Mouse (Mus musculus) hindbrain, embryonic 12.5 days (tissue): ENCODE data around the gene Slc35e3. TPM values are rescaled to one million over a fixed set of nuclear protein-coding genes. Genes with fewer than 3 reads are reported as not detected.
"Not testable (repeated sequence)": the region's sequence is repeated elsewhere in the genome, so short reads cannot be mapped to it uniquely, and the experiment has no call there.

ENCODE experiments used
- ATAC-seq: fragments of 200-750 bp; cut with Nextera tagmentation; 2 replicates; pipeline ENCODE4 v1.8.0; 2017; ENCODE audit warnings: moderate TSS enrichment; ENCODE audit not compliant: low FRiP score
- H3K27ac ChIP-seq: fragments of 300-500 bp; sonication (generic); 2 replicates; pipeline ENCODE4 v1.5.1; 2016; ENCODE audit warnings: mild to moderate bottlenecking
- H3K27me3 ChIP-seq: fragments of 300-500 bp; sonication (generic); 2 replicates; pipeline ENCODE4 v1.6.1; 2016; ENCODE audit warnings: mild to moderate bottlenecking
- H3K36me3 ChIP-seq: fragments of 300-500 bp; sonication (generic); 2 replicates; pipeline ENCODE4 v1.6.1; 2016; ENCODE audit warnings: mild to moderate bottlenecking
- H3K4me1 ChIP-seq: fragments of 300-500 bp; sonication (generic); 2 replicates; pipeline ENCODE4 v1.6.1; 2016
- H3K4me2 ChIP-seq: fragments of 300-500 bp; sonication (generic); replicated peaks from 2 replicates; pipeline ENCODE4 v1.6.1; 2016; ENCODE audit warnings: mild to moderate bottlenecking
- H3K4me3 ChIP-seq: fragments of 300-500 bp; sonication (generic); 2 replicates; pipeline ENCODE4 v1.5.1; 2016; ENCODE audit warnings: mild to moderate bottlenecking
- H3K9ac ChIP-seq: fragments of 300-500 bp; sonication (generic); 2 replicates; pipeline ENCODE4 v1.6.1; 2016; ENCODE audit warnings: mild to moderate bottlenecking, moderate library complexity
- H3K9me3 ChIP-seq: fragments of 300-500 bp; sonication (generic); replicated peaks from 2 replicates; pipeline ENCODE4 v1.6.1; 2016; ENCODE audit warnings: mild to moderate bottlenecking
- WGBS: fragments of 180-500 bp; shearing (Covaris S2); methylation state at CpG from one replicate; pipeline ENCODE4 v1.1.7; 2016; 5-methylcytosine and 5-hydroxymethylcytosine counted together
- polyA plus RNA-seq: library from polyadenylated mRNA; unstranded; fragments of >200 nt; fragmentation: Nextera tagmentation; extraction: Ambion mirVana; gene quantifications from 2 replicates; pipeline ENCODE4 v1.2.1, GENCODE M21; 2016

Slc35e3 gene
- polyA plus RNA-seq, 1 experiment from 2014 or later, result 40.2 TPM

- no peak overlapping the region for H3K27ac ChIP-seq
These were observed 27.7 kb downstream of the Slc35e3 start for GRCm38 (mm10) chr10:117718161-117719119.

GRCm38 (mm10) chr10:117717583-117717982 is 28.6 kb downstream of the Slc35e3 start:
- H3K9me3 ChIP-seq, result no peaks in the 10 kb centered on the region
- no peak for ATAC-seq
- no peak overlapping the region for H3K9ac ChIP-seq
- H3K36me3 ChIP-seq, result no peaks in the 10 kb centered on the region
- H3K4me1 ChIP-seq, result 0 out of 2 replicates have a peak, but pooled peaks cover 2% of the 10 kb centered on the region
- H3K4me2 ChIP-seq, result no peak overlapping the region
- 19% methylated on average over 4 of the region's 4 CpGs for WGBS
- H3K4me3 ChIP-seq, result no peak overlapping the region
- no peaks in the 10 kb centered on the region for H3K27me3 ChIP-seq
- H3K27ac ChIP-seq, result no peak overlapping the region

More at GRCm38 (mm10) chr10:117718161-117719119, 27.7 kb downstream of the Slc35e3 start:
- no peak overlapping the region for H3K4me2 ChIP-seq
- ATAC-seq, result no peak
- 67% methylated on average over 19 of the region's 19 CpGs for WGBS
- H3K4me3 ChIP-seq, result no peak overlapping the region
- 0 out of 2 replicates have a peak, but pooled peaks cover 2% of the 10 kb centered on the region for H3K4me1 ChIP-seq
- H3K9ac ChIP-seq, result no peak overlapping the region
- no peaks in the 10 kb centered on the region for H3K36me3 ChIP-seq
- H3K27me3 ChIP-seq, result no peaks in the 10 kb centered on the region
- no peaks in the 10 kb centered on the region for H3K9me3 ChIP-seq

- Histone ChIP-seq H3K27ac (no peak overlapping the region), H3K36me3 (no peaks in the 10 kb centered on the region), H3K4me1 (0 out of 2 replicates have a peak, but pooled peaks cover 2% of the 10 kb centered on the region), H3K4me3 (no peak overlapping the region), H3K4me2 (no peak overlapping the region), H3K27me3 (no peaks in the 10 kb centered on the region), H3K9ac (no peak overlapping the region), H3K9me3 (no peaks in the 10 kb centered on the region)
- no peak for ATAC-seq
- WGBS, result 81% methylated on average over 3 of the region's 3 CpGs
These were observed 29.5 kb downstream of the Slc35e3 start for GRCm38 (mm10) chr10:117716686-117717085.

- H3K9me3 ChIP-seq, H3K4me2 ChIP-seq, H3K4me3 ChIP-seq, H3K27ac ChIP-seq, ATAC-seq, H3K4me1 ChIP-seq, H3K27me3 ChIP-seq, H3K9ac ChIP-seq, H3K36me3 ChIP-seq: not testable (repeated sequence)
- 82% methylated on average over 1 of the region's 1 CpGs for WGBS
These were observed 30.5 kb downstream of the Slc35e3 start for GRCm38 (mm10) chr10:117715654-117716053.

- Histone ChIP-seq H3K4me1 (peaks cover 7% of the 10 kb centered on the region), H3K27me3 (no peaks in the 10 kb centered on the region), H3K9me3 (no peaks in the 10 kb centered on the region), H3K36me3 (no peaks in the 10 kb centered on the region), H3K4me3 (no peak overlapping the region), H3K27ac (no peak overlapping the region), H3K9ac (no peak overlapping the region), H3K4me2 (no peak overlapping the region)
- 75% methylated on average over 4 of the region's 4 CpGs for WGBS
- no peak for ATAC-seq
These were observed 31.2 kb downstream of the Slc35e3 start for GRCm38 (mm10) chr10:117714928-117715500.

- Histone ChIP-seq H3K36me3 (no peaks in the 10 kb centered on the region), H3K27me3 (no peaks in the 10 kb centered on the region), H3K4me3 (no peak overlapping the region), H3K9me3 (no peaks in the 10 kb centered on the region), H3K4me2 (no peak overlapping the region), H3K27ac (no peak overlapping the region), H3K9ac (no peak overlapping the region), H3K4me1 (peaks cover 11% of the 10 kb centered on the region)
- no peak for ATAC-seq
- 88% methylated on average over 3 of the region's 3 CpGs for WGBS
These were observed 32.1 kb downstream of the Slc35e3 start for GRCm38 (mm10) chr10:117714048-117714545.

GRCm38 (mm10) chr10:117713466-117713865 is 32.7 kb downstream of the Slc35e3 start:
- peaks cover 4% of the 10 kb centered on the region; the same call in 1 of the 2 replicates for H3K36me3 ChIP-seq
- H3K4me2 ChIP-seq, result no peak overlapping the region
- H3K27ac ChIP-seq, result no peak overlapping the region
- no peak overlapping the region for H3K9ac ChIP-seq
- H3K4me1 ChIP-seq, result peaks cover 16% of the 10 kb centered on the region
- H3K9me3 ChIP-seq, result no peaks in the 10 kb centered on the region
- no peak for ATAC-seq
- H3K4me3 ChIP-seq, result no peak overlapping the region
- no peaks in the 10 kb centered on the region for H3K27me3 ChIP-seq
- 95% methylated on average over 8 of the region's 8 CpGs for WGBS

- Histone ChIP-seq H3K36me3 (peaks cover 4% of the 10 kb centered on the region; the same call in 1 of the 2 replicates), H3K27me3 (no peaks in the 10 kb centered on the region), H3K27ac (no peak overlapping the region), H3K9me3 (no peaks in the 10 kb centered on the region), H3K9ac (no peak overlapping the region), H3K4me3 (no peak overlapping the region), H3K4me2 (no peak overlapping the region), H3K4me1 (peaks cover 16% of the 10 kb centered on the region)
- WGBS, result 93% methylated on average over 9 of the region's 9 CpGs
- ATAC-seq, result no peak
These were observed 33.3 kb downstream of the Slc35e3 start for GRCm38 (mm10) chr10:117712871-117713270.

GRCm38 (mm10) chr10:117712191-117712754 is 33.9 kb downstream of the Slc35e3 start:
- H3K9ac ChIP-seq, result no peak overlapping the region
- H3K4me2 ChIP-seq, result no peak overlapping the region
- WGBS, result 90% methylated on average over 9 of the region's 9 CpGs
- H3K27me3 ChIP-seq, result no peaks in the 10 kb centered on the region
- no peaks in the 10 kb centered on the region for H3K9me3 ChIP-seq
- peaks cover 5% of the 10 kb centered on the region; the same call in 1 of the 2 replicates for H3K36me3 ChIP-seq
- no peak overlapping the region for H3K27ac ChIP-seq
- H3K4me1 ChIP-seq, result peaks cover 16% of the 10 kb centered on the region
- H3K4me3 ChIP-seq, result no peak overlapping the region
- no peak for ATAC-seq

GRCm38 (mm10) chr10:117711408-117711807 is 34.8 kb downstream of the Slc35e3 start:
- Histone ChIP-seq H3K27ac (no peak overlapping the region), H3K36me3 (peaks cover 13% of the 10 kb centered on the region), H3K4me1 (peaks cover 18% of the 10 kb centered on the region), H3K4me3 (peak overlapping the region; percentile 81; the same call in 1 of the 2 replicates), H3K9ac (peak overlapping the region; percentile 93; the same call in 1 of the 2 replicates), H3K9me3 (no peaks in the 10 kb centered on the region), H3K27me3 (no peaks in the 10 kb centered on the region), H3K4me2 (peak overlapping the region; percentile 68)
- ATAC-seq, result no peak
- 74% methylated on average over 5 of the region's 5 CpGs for WGBS

GRCm38 (mm10) chr10:117710604-117711141 is 35.5 kb downstream of the Slc35e3 start, which contains the start of gene Mdm2:
TSS of gene Mdm2 (minus strand) at chr10:117710758.
- under 1% methylated on average over 51 of the region's 52 CpGs for WGBS
- Histone ChIP-seq H3K27ac (peak within 1 kb of the TSS; percentile 96), H3K4me2 (peak within 1 kb of the TSS; percentile 68), H3K36me3 (peaks cover 13% of the 10 kb centered on the region), H3K27me3 (no peaks in the 10 kb centered on the region), H3K9ac (peak within 1 kb of the TSS; percentile 93), H3K9me3 (no peaks in the 10 kb centered on the region), H3K4me3 (peak within 1 kb of the TSS; percentile 81), H3K4me1 (peaks cover 18% of the 10 kb centered on the region)
- peak; percentile 95 for ATAC-seq
